Mouse (Mus musculus): ENCODE data around the gene Npw. TPM values are rescaled to one million over a fixed set of nuclear protein-coding genes. Genes with fewer than 3 reads are reported as not detected.

The Npw gene
- polyA plus RNA-seq (2014; fragmentation: Illumina TruSeq; extraction: RNeasy Lipid Tissue Mini Kit (QIAGEN cat#74804); ENCODE audit: low read depth, low replicate concordance), result not detected

GRCm38 (mm10) chr17:24658017-24658758 is at the start of gene Npw:
Gene Npw, minus strand, starts transcription at chr17:24658457.

GRCm38 (mm10) chr17:24706982-24707800 is 48.9 kb upstream of the Npw start, which contains the start of gene Tbl3:
Gene Tbl3, minus strand, starts transcription at chr17:24707660.

GRCm38 (mm10) chr17:24696011-24696697 is 37.9 kb upstream of the Npw start, which contains the start of the genes Gfer and Noxo1:
Gene Gfer, minus strand, starts transcription at chr17:24696156.
Gene Noxo1, plus strand, starts transcription at chr17:24696234.

GRCm38 (mm10) chr17:24689251-24690081 is 31.2 kb upstream of the Npw start, which contains the start of gene Syngr3:
Gene Syngr3, minus strand, starts transcription at chr17:24689955.

GRCm38 (mm10) chr17:24669545-24670245 is 11.4 kb upstream of the Npw start, which contains the start of gene Zfp598:
Gene Zfp598, plus strand, starts transcription at chr17:24669687.

DNA sequence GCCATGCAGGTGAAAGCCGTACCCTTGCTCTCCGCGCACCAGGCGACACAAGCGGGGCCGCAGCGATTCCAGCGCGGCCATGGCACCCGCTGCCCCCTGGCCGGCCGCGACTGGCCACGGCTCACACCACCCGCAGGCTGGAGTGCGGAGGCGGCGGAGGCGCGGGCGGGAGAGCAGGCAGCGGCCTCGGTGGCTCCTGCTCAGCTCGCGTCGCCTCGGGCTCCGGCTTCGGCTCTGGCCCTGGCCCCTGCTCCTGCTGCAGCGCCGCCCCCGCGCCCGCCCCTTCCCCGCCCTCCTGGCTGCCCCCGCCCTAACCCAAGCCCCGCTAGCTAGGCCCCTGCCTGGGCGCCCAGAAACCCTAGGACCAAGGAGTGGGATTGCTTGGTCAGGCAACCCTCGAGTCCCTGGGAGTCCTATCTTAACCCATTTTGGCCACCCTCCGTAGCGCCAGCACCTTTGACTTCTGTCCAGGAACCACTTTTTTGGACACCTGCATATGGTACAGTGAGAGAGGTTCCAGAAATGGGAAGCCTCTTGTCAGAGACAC is 8.1 kb downstream of the Npw start, which contains the start of gene Slc9a3r2:
Gene Slc9a3r2 (minus strand): TSS at position 258 of the 547 bp plus-strand sequence.

GRCm38 (mm10) chr17:24632167-24632812 is 26.0 kb downstream of the Npw start, which contains the start of the genes Tsc2 and Nthl1:
Gene Tsc2, minus strand, starts transcription at chr17:24632630.
Gene Nthl1, plus strand, starts transcription at chr17:24632680.

Other genes starting within 250 kb of the Npw start
- gene Rnps1, start 243.9 kb downstream of the Npw start, polyA plus RNA-seq (2014; fragmentation: Illumina TruSeq; extraction: RNeasy Lipid Tissue Mini Kit (QIAGEN cat#74804); ENCODE audit: low read depth, low replicate concordance), result 57.2 TPM
- 15.6 TPM for gene Eci1, start 231.8 kb downstream of the Npw start, polyA plus RNA-seq (2014; fragmentation: Illumina TruSeq; extraction: RNeasy Lipid Tissue Mini Kit (QIAGEN cat#74804); ENCODE audit: low read depth, low replicate concordance)
- gene Dnase1l2, start 215.4 kb downstream of the Npw start, polyA plus RNA-seq (2014; fragmentation: Illumina TruSeq; extraction: RNeasy Lipid Tissue Mini Kit (QIAGEN cat#74804); ENCODE audit: low read depth, low replicate concordance), result 0.50 TPM
- gene E4f1, start 188.1 kb downstream of the Npw start, polyA plus RNA-seq (2014; fragmentation: Illumina TruSeq; extraction: RNeasy Lipid Tissue Mini Kit (QIAGEN cat#74804); ENCODE audit: low read depth, low replicate concordance), result 1.5 TPM
- 35.8 TPM for gene Pgp, start 188.1 kb downstream of the Npw start, polyA plus RNA-seq (2014; fragmentation: Illumina TruSeq; extraction: RNeasy Lipid Tissue Mini Kit (QIAGEN cat#74804); ENCODE audit: low read depth, low replicate concordance)
- not detected for gene Bricd5, start 184.6 kb downstream of the Npw start, polyA plus RNA-seq (2014; fragmentation: Illumina TruSeq; extraction: RNeasy Lipid Tissue Mini Kit (QIAGEN cat#74804); ENCODE audit: low read depth, low replicate concordance)
- gene Mlst8, start 179.4 kb downstream of the Npw start, polyA plus RNA-seq (2014; fragmentation: Illumina TruSeq; extraction: RNeasy Lipid Tissue Mini Kit (QIAGEN cat#74804); ENCODE audit: low read depth, low replicate concordance), result 3.3 TPM
- 0.09 TPM for gene Caskin1, start 169.9 kb downstream of the Npw start, polyA plus RNA-seq (2014; fragmentation: Illumina TruSeq; extraction: RNeasy Lipid Tissue Mini Kit (QIAGEN cat#74804); ENCODE audit: low read depth, low replicate concordance)
- 12.6 TPM for gene Traf7, start 130.5 kb downstream of the Npw start, polyA plus RNA-seq (2014; fragmentation: Illumina TruSeq; extraction: RNeasy Lipid Tissue Mini Kit (QIAGEN cat#74804); ENCODE audit: low read depth, low replicate concordance)
- gene Rab26, start 124.2 kb downstream of the Npw start, polyA plus RNA-seq (2014; fragmentation: Illumina TruSeq; extraction: RNeasy Lipid Tissue Mini Kit (QIAGEN cat#74804); ENCODE audit: low read depth, low replicate concordance), result 0.35 TPM
- 12.2 TPM for gene Pkd1, start 108.6 kb downstream of the Npw start, polyA plus RNA-seq (2014; fragmentation: Illumina TruSeq; extraction: RNeasy Lipid Tissue Mini Kit (QIAGEN cat#74804); ENCODE audit: low read depth, low replicate concordance)
- gene Tsc2, start 25.8 kb downstream of the Npw start, polyA plus RNA-seq (2014; fragmentation: Illumina TruSeq; extraction: RNeasy Lipid Tissue Mini Kit (QIAGEN cat#74804); ENCODE audit: low read depth, low replicate concordance), result 12.6 TPM
- gene Nthl1, start 25.8 kb downstream of the Npw start, polyA plus RNA-seq (2014; fragmentation: Illumina TruSeq; extraction: RNeasy Lipid Tissue Mini Kit (QIAGEN cat#74804); ENCODE audit: low read depth, low replicate concordance), result 0.35 TPM
- gene Slc9a3r2, start 8.1 kb downstream of the Npw start, polyA plus RNA-seq (2014; fragmentation: Illumina TruSeq; extraction: RNeasy Lipid Tissue Mini Kit (QIAGEN cat#74804); ENCODE audit: low read depth, low replicate concordance), result 6.4 TPM
- gene Zfp598, start 11.2 kb upstream of the Npw start, polyA plus RNA-seq (2014; fragmentation: Illumina TruSeq; extraction: RNeasy Lipid Tissue Mini Kit (QIAGEN cat#74804); ENCODE audit: low read depth, low replicate concordance), result 3.1 TPM
- gene Syngr3, start 31.5 kb upstream of the Npw start, polyA plus RNA-seq (2014; fragmentation: Illumina TruSeq; extraction: RNeasy Lipid Tissue Mini Kit (QIAGEN cat#74804); ENCODE audit: low read depth, low replicate concordance), result 1.1 TPM
- gene Gfer, start 37.7 kb upstream of the Npw start, polyA plus RNA-seq (2014; fragmentation: Illumina TruSeq; extraction: RNeasy Lipid Tissue Mini Kit (QIAGEN cat#74804); ENCODE audit: low read depth, low replicate concordance), result 13.7 TPM
- 14.0 TPM for gene Noxo1, start 37.8 kb upstream of the Npw start, polyA plus RNA-seq (2014; fragmentation: Illumina TruSeq; extraction: RNeasy Lipid Tissue Mini Kit (QIAGEN cat#74804); ENCODE audit: low read depth, low replicate concordance)
- gene Tbl3, start 49.2 kb upstream of the Npw start, polyA plus RNA-seq (2014; fragmentation: Illumina TruSeq; extraction: RNeasy Lipid Tissue Mini Kit (QIAGEN cat#74804); ENCODE audit: low read depth, low replicate concordance), result not detected
- not detected for gene Rnf151, start 59.6 kb upstream of the Npw start, polyA plus RNA-seq (2014; fragmentation: Illumina TruSeq; extraction: RNeasy Lipid Tissue Mini Kit (QIAGEN cat#74804); ENCODE audit: low read depth, low replicate concordance)
- 513 TPM for gene Rps2, start 59.7 kb upstream of the Npw start, polyA plus RNA-seq (2014; fragmentation: Illumina TruSeq; extraction: RNeasy Lipid Tissue Mini Kit (QIAGEN cat#74804); ENCODE audit: low read depth, low replicate concordance)
- 96.4 TPM for gene Ndufb10, start 66.0 kb upstream of the Npw start, polyA plus RNA-seq (2014; fragmentation: Illumina TruSeq; extraction: RNeasy Lipid Tissue Mini Kit (QIAGEN cat#74804); ENCODE audit: low read depth, low replicate concordance)
- not detected for gene Rpl3l, start 69.4 kb upstream of the Npw start, polyA plus RNA-seq (2014; fragmentation: Illumina TruSeq; extraction: RNeasy Lipid Tissue Mini Kit (QIAGEN cat#74804); ENCODE audit: low read depth, low replicate concordance)
- gene Msrb1, start 78.2 kb upstream of the Npw start, polyA plus RNA-seq (2014; fragmentation: Illumina TruSeq; extraction: RNeasy Lipid Tissue Mini Kit (QIAGEN cat#74804); ENCODE audit: low read depth, low replicate concordance), result 5.8 TPM
- gene Hs3st6, start 94.5 kb upstream of the Npw start, polyA plus RNA-seq (2014; fragmentation: Illumina TruSeq; extraction: RNeasy Lipid Tissue Mini Kit (QIAGEN cat#74804); ENCODE audit: low read depth, low replicate concordance), result not detected
- gene Meiob, start 145.8 kb upstream of the Npw start, polyA plus RNA-seq (2014; fragmentation: Illumina TruSeq; extraction: RNeasy Lipid Tissue Mini Kit (QIAGEN cat#74804); ENCODE audit: low read depth, low replicate concordance), result 0.95 TPM
- 10.6 TPM for gene Hagh, start 181.7 kb upstream of the Npw start, polyA plus RNA-seq (2014; fragmentation: Illumina TruSeq; extraction: RNeasy Lipid Tissue Mini Kit (QIAGEN cat#74804); ENCODE audit: low read depth, low replicate concordance)
- 194 TPM for gene Fahd1, start 191.9 kb upstream of the Npw start, polyA plus RNA-seq (2014; fragmentation: Illumina TruSeq; extraction: RNeasy Lipid Tissue Mini Kit (QIAGEN cat#74804); ENCODE audit: low read depth, low replicate concordance)
- gene Igfals, start 207.5 kb upstream of the Npw start, polyA plus RNA-seq (2014; fragmentation: Illumina TruSeq; extraction: RNeasy Lipid Tissue Mini Kit (QIAGEN cat#74804); ENCODE audit: low read depth, low replicate concordance), result not detected
- 2.7 TPM for gene Nubp2, start 227.9 kb upstream of the Npw start, polyA plus RNA-seq (2014; fragmentation: Illumina TruSeq; extraction: RNeasy Lipid Tissue Mini Kit (QIAGEN cat#74804); ENCODE audit: low read depth, low replicate concordance)
- not detected for gene Spsb3, start 228.2 kb upstream of the Npw start, polyA plus RNA-seq (2014; fragmentation: Illumina TruSeq; extraction: RNeasy Lipid Tissue Mini Kit (QIAGEN cat#74804); ENCODE audit: low read depth, low replicate concordance)
- 2.0 TPM for gene Eme2, start 236.6 kb upstream of the Npw start, polyA plus RNA-seq (2014; fragmentation: Illumina TruSeq; extraction: RNeasy Lipid Tissue Mini Kit (QIAGEN cat#74804); ENCODE audit: low read depth, low replicate concordance)
- gene Mrps34, start 236.7 kb upstream of the Npw start, polyA plus RNA-seq (2014; fragmentation: Illumina TruSeq; extraction: RNeasy Lipid Tissue Mini Kit (QIAGEN cat#74804); ENCODE audit: low read depth, low replicate concordance), result 1.8 TPM
- gene Nme3, start 238.0 kb upstream of the Npw start, polyA plus RNA-seq (2014; fragmentation: Illumina TruSeq; extraction: RNeasy Lipid Tissue Mini Kit (QIAGEN cat#74804); ENCODE audit: low read depth, low replicate concordance), result 1.0 TPM